Mouse (Mus musculus): ENCODE results near the gene Edf1.

DNA sequence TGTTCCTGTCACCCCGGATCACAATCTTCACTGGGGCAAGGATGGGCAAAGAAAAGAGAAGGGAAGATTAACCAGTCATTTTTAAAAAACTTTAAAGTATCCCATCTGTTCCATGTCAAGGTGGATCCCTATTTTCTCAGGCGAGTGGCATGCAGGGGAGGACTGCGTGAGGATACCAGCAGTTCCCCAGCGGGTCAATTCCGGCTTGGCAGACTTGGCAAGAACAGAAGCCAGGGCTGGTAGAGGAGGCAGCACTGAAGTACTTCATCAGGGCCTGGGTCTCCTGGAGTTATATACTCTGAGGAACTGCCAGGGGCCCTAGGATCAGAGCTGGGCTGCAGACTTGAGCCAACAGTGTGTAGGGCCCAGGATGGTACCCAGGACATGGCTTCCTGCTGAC lies 44.9 kb downstream of the Edf1 start:
- no peak for TF ChIP-seq GATA1 (IDR thresholded peaks at IDR 0.05; ENCODE audit: low read length)
- no peak for TF ChIP-seq TAL1 (IDR thresholded peaks at IDR 0.05; ENCODE audit: low read length)
